Mouse (Mus musculus): Measurements from ENCODE around the gene Arsb. TPM values are rescaled to one million over a fixed set of nuclear protein-coding genes. Genes with fewer than 3 reads are reported as not detected.

Arsb gene
- total RNA-seq, 2 experiments from 2014 or later: 78.5 to 79.3 TPM

DNA sequence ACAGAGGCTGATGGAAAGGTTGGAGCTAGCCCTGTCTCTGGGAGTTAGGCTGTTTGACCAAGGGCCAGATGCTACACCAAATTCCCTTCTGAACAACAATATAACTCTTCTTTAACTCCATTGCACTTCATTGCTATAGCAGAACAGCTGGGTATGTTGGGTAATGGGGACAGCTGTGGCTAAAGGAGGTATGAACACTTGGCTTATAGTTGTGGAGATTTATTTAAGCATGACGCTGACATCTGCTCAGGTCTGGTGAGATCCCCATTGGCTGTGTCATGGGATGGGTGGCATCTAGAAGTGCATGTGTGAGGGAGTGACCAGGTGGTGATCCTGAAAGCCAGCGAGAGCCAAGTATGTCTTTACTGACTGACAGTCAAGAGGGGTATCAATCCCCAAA lies 116.8 kb downstream of the Arsb start:
- DNase-seq (ENCODE audit: low spot score in 2 of 2): no peak

DNA sequence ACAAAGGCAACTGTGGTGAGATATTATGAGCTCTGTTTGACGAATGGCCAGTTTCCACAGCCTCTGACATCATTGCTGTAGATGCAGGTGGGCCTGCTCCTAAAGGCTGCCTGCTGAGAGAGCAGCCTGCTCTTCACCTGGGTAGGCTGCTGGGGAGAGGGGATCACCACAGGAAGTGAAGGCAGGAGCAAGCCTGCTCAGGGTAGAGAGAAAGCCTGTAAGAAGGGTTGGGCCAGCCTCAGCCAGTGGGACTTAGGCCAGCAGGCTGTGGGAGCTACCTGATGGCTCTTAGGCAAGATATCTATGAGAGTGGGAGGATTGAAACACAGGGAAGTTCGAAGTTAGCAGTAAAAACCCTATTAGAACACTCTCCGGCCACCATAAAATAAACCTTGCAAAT lies 117.5 kb downstream of the Arsb start:
- DNase-seq (ENCODE audit: low spot score in 2 of 2): no peak

- DNase-seq (ENCODE audit: low spot score in 2 of 2): no peak
Observed at GRCm38 (mm10) chr13:93889991-93890390, 118.6 kb downstream of the Arsb start.

DNA sequence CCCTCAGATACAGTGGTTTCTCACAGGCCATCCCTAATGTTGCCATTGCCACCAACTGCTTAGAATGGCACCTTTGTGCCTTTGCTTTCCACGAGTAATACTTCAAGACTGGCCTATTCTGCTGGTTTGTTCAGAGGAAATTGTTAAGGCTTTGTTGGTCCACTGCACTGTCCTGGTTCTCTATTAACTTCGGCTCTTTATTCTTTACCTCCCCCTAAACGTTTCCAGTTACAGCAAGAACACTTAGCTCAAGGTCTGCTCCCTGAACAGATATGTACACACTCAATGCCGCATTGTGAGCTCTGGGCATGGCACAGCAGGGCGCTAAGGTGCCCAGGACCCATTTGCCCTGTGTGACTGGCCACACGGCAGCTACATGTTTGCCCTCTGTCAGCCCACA lies 119.8 kb downstream of the Arsb start:
- DNase-seq (ENCODE audit: low spot score in 2 of 2): no peak

- DNase-seq (ENCODE audit: low spot score in 2 of 2): no peak
Observed at GRCm38 (mm10) chr13:93892101-93892500, 120.7 kb downstream of the Arsb start.

DNA sequence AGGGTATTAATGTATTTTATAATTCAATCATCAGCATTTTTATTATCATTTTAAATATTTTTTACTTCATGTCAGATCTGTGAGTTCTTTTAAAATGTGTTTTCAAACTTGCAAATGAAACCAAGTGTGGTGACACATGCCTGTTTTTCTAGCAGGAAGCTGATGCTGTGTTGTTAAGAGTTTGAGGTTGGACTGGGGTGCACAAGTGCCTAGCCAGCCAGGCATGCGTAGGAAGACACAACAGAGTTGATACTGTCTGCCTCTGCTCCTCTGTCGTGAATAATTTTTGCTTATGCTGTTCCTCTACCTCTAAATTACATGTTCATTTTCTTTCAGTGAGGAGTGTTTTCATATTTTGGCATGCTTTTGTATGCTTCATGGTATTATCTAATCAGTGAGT lies 122.7 kb downstream of the Arsb start:
- no peak for DNase-seq (ENCODE audit: low spot score in 2 of 2)

DNA sequence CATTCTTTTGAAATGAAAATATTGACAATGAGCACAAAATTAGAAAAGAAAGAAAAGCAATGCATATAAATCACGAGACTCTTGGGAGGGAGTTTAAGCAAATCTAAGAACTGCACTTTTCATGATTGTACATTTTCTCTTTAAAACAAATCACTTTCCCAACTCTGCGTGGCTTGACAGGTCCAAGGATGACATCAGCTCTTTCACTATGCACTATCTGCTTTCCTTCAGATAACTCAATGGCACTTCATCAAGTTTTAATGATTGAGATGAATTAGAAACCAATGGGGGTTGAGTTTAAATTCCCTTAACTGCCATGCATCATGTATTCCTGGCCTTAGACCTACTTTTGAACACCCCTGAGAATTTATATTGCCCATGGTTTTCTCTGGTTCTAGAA lies 124.0 kb downstream of the Arsb start:
- no peak for DNase-seq (ENCODE audit: low spot score in 2 of 2)

DNA sequence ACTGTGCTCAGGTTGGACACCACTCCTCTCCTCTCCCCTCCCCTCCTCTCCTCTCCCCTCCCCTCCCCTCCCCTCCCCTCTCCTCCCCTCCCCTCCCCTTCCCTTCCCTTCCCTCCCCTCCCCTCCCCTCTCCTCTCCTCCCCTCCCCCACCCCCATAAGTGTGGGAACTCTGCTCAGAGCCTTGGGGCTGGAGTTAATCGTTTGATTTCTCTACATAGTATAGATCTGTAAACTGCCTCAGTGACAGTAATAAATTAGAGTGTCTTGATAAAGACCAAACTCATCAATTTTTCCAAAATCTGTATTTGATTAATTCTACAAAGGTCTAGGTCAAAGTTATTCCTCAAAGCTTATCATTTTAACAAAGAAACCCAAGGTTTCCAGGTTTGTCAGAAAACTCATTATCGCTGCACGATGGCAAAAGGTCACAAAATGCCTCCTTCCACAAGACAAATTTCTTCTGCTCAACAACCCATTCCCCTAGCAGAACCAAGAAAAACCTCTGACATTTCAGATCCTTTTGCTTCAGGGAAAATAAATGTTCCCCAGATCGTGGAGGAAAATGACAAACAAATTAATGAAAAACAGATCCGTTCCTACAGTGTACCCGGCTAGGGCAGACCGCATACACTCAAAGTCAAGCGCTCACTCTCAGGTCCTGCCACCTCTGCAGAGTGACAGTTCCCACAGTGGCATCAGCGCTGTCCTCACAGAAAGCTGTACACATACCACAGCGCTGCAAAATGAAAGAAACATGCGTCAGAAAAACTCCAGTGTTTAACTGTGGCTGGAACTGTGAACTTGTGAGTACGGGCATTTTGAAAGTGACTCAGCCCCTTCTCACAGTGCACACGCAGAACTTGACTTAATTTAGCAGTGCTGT lies 126.8 kb downstream of the Arsb start:
- DNase-seq (ENCODE audit: low spot score in 2 of 2): no peak

- DNase-seq (ENCODE audit: low spot score in 2 of 2): no peak
Observed at GRCm38 (mm10) chr13:93899378-93900256, 128.2 kb downstream of the Arsb start.

DNA sequence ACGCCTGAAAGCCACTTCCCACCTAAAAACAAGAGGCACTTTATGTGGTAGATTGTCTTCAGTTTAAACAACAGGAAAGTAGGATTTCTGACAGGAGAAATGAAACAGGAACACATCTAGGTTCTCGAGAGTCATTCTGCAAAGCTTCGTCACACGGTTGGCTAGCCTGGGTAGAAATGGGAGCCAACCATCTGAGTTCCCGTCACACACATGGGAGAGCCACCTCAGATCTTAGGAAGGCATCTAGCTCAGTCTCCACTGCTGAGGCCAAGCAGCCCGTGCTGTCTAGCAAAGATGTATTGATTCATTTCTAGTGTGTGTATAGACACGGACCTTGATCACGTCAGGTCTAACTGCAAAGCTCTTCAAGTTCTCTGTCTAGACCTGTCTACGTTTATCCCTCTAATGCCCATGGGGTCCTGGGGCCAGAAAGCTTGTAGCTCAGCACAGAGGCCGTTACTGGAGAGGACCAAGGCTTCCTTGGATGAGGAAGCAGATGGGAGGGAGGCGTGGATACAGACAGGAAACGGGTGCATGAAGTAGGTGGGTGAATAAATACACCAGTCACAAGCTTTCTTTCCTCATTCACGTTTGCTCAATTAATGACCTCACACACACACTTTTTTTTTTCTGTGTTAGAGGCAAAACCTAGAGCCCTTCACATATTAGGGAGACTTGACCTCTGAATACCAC lies 129.7 kb downstream of the Arsb start:
- DNase-seq (ENCODE audit: low spot score in 2 of 2): no peak

- no peak for DNase-seq (ENCODE audit: low spot score in 2 of 2)
Observed at GRCm38 (mm10) chr13:93902126-93902525, 130.7 kb downstream of the Arsb start.

- no peak for DNase-seq (ENCODE audit: low spot score in 2 of 2)
Observed at GRCm38 (mm10) chr13:93906552-93907245, 135.3 kb downstream of the Arsb start.

DNA sequence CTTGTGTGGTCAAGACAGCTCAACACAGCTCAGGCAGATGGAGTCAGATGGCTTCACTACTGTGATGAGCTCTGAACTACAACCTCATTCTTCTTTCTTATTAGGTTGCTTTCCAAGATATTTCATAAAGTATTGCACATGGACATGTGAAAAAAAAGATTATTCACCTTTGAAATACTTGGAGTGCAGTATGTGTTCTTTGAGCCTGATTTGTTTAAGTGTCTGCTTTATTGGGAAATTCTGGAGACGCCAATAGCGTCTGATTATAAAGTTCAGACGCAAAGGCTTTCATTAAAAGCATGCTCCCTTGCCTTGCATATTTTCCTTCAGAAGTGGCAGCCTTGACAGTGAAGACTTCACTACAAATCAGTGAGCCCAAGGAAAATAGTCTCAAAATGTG lies 136.5 kb downstream of the Arsb start:
- DNase-seq (ENCODE audit: low spot score in 2 of 2): no peak

GRCm38 (mm10) chr13:93909847-93910246 lies 138.4 kb downstream of the Arsb start:
- DNase-seq (ENCODE audit: low spot score in 2 of 2): no peak

GRCm38 (mm10) chr13:93911037-93911436 lies 139.6 kb downstream of the Arsb start:
- DNase-seq (ENCODE audit: low spot score in 2 of 2): no peak

GRCm38 (mm10) chr13:93912326-93912915 lies 141.0 kb downstream of the Arsb start:
- DNase-seq (ENCODE audit: low spot score in 2 of 2): no peak

DNA sequence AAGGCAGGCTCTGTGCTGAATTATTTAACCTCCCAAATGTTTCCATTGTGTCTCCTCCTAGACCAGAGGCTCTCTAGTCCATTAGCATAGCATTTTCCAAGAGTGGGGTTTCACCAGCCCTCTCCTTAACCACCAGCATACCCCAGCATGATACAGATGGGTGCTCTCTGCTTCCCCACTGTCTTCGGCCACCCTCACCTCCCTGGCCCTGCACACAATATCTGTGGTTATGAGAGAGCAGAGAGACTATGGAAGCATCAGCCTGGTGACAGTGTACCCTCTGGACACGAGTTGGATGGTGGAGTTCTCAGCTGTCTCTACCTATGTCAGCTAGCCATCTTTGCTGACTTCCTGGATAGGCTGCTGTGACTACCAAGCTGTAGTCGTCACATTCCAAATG lies 142.8 kb downstream of the Arsb start:
- no peak for DNase-seq (ENCODE audit: low spot score in 2 of 2)

- no peak for DNase-seq (ENCODE audit: low spot score in 2 of 2)
Observed at GRCm38 (mm10) chr13:93915641-93916570, 144.5 kb downstream of the Arsb start.

GRCm38 (mm10) chr13:93919536-93919935 lies 148.1 kb downstream of the Arsb start:
- no peak for DNase-seq (ENCODE audit: low spot score in 2 of 2)

Measured in left cerebral cortex, adult 18-20 months (tissue).